Mouse (Mus musculus) erythroblast, embryonic 14.5 days (primary cell): ENCODE measurements at regions not wholly inside any gene's neighbourhood (a gene's known extent, or its start where the extent isn't known, plus 50 kb on each side); places are given as distances from the start of the nearest gene placed in this dataset.

ENCODE experiments used
- GATA1 ChIP-seq: IDR thresholded peaks from 2 replicates; pipeline ENCODE4 v1.6.1; 2012; ENCODE audit warnings: low read length, inconsistent platforms, mixed read lengths
- TAL1 ChIP-seq: IDR thresholded peaks from 3 replicates; pipeline ENCODE4 v1.6.1; 2012; ENCODE audit warnings: low read length, inconsistent platforms, mixed read lengths

DNA sequence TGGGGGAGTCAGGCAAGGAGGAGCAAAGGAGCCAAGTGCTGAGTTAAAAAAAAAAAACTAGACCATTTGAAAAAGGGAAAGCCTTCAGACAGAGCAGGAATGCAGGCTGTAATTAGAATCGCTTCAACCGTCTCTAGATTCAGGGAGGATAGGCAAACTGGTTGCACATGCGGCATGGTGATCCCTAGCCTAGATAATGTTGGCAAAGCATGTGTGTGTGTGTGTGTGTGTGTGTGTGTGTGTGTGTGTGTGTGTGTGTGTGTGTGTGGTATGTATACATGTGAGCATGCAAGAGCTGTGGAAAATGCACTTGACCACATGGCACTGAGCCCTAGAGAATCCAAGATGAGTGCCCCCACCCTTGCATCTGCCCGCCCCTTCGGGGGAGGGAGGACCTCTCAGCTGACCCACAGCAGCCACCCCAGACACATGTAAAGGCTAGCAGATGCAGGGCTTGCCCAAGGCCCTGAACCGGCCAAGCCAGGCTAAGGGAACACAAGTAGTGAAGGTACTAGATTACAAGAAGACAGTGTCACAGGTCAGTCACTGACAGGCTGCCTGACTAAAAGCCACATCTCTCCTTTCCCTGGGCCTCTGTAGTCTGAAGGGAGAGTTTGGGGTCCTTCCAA lies 67.4 kb downstream of the Pja1 start:
- TF ChIP-seq TAL1 = no peak
- TF ChIP-seq GATA1 = no peak
